Mouse (Mus musculus): ENCODE data around the gene Acad8. TPM values are rescaled to one million over a fixed set of nuclear protein-coding genes. Genes with fewer than 3 reads are reported as not detected.

Acad8 gene
- total and polyA plus RNA-seq, 3 experiments: 16.7 to 22.7 TPM; not detected in 1

DNA sequence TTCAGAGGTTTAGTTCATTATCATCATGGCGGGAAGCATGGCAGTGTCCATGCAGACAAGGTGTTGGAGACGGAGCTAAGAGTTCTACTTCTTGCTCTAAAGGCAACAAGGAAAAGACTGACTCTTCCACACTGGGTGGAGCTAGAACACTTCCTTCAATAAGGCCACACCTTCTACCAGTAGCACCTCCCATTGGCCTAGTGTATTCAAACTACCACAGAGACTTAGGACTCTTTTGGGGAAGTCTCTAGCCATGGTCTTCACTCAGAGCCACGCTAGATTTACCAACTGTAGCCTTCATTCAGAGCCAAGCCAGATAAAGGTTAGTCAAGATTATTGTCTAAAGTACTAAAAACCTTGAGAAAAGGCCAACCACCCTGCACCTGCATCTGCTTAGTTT, 2.3 kb downstream of the Acad8 start:
- Histone ChIP-seq H3K27ac (ENCODE audit: control insufficient read depth, low read depth, low read length) (no peak overlapping the region), H3K4me3 (ENCODE audit: control insufficient read depth in 1 of 2, insufficient read depth in 1 of 2, low read depth in 2 of 2, low read length in 2 of 2) (no peak overlapping the region), H3K36me3 (ENCODE audit: control insufficient read depth in 1 of 2, insufficient read depth in 2 of 2, low read length in 2 of 2) (peaks cover 0 to 30% of the 10 kb centered on the region in 2 experiments; a peak in 2 of 4 replicates), H3K4me1 (ENCODE audit: control insufficient read depth in 1 of 2, insufficient read depth in 2 of 2, low read length in 2 of 2) (peaks cover 6 to 12% of the 10 kb centered on the region in 2 experiments), H3K79me2 (ENCODE audit: control insufficient read depth, insufficient read depth, low read length, poor library complexity) (peaks cover 15% of the 10 kb centered on the region), H3K27me3 (ENCODE audit: control insufficient read depth in 1 of 2, insufficient read depth in 2 of 2, low read length in 2 of 2) (no peaks in the 10 kb centered on the region), H3K9me3 (replicated peaks; ENCODE audit: insufficient read depth, low read length) (no peaks in the 10 kb centered on the region), H3K9ac (ENCODE audit: control insufficient read depth, low read depth, low read length, poor library complexity, severe bottlenecking) (no peak overlapping the region)
- DNase-seq (ENCODE audit: low read depth, low spot score): peak; percentile 87
- TF ChIP-seq HCFC1 (IDR thresholded peaks at IDR 0.05; ENCODE audit: low read depth, low read length) (0 out of 2 replicates have a peak, but pooled peaks have one; percentile 11), ETS1 (IDR thresholded peaks at IDR 0.05; ENCODE audit: low read depth, low read length) (no peak), CHD1 (IDR thresholded peaks at IDR 0.05; ENCODE audit: low read depth, low read length) (no peak), CTCF (IDR thresholded peaks at IDR 0.05 in 2 of 3, conservative IDR thresholded peaks at IDR 0.05 in 1 of 3; ENCODE audit: control insufficient read depth in 1 of 3, insufficient read depth in 1 of 3, low read depth in 2 of 3, low read length in 3 of 3, poor library complexity in 1 of 3, severe bottlenecking in 1 of 3) (no peak), RAD21 (IDR thresholded peaks at IDR 0.05; ENCODE audit: low read depth, low read length) (no peak), TBP (IDR thresholded peaks at IDR 0.05; ENCODE audit: low read depth, low read length) (peak; percentile 54; the same call in 1 of the 2 replicates)

DNA sequence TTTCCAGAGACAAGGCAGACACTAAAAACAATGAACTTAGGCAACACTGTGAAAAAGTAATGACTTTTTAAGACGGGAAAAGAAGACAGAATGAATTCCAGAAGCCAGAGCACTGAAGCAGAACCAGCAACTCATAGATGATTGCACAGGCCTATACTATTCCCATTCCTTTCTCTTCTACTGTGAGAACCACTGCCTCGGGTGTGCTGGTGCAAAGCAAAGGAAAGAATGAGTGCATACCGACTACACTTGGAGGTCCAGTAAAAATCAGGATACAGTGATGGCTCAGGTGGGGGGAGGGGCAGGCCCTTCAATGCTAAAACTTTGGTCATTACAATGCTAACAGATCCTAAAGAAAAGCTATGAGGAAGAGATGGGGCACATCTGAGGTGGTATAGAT, 5.5 kb downstream of the Acad8 start:
- Histone ChIP-seq H3K4me1 (ENCODE audit: control insufficient read depth in 1 of 2, insufficient read depth in 2 of 2, low read length in 2 of 2) (peaks cover 2 to 8% of the 10 kb centered on the region in 2 experiments), H3K27me3 (ENCODE audit: control insufficient read depth in 1 of 2, insufficient read depth in 2 of 2, low read length in 2 of 2) (no peaks in the 10 kb centered on the region), H3K79me2 (ENCODE audit: control insufficient read depth, insufficient read depth, low read length, poor library complexity) (peaks cover 1% of the 10 kb centered on the region), H3K27ac (ENCODE audit: control insufficient read depth, low read depth, low read length) (no peak overlapping the region), H3K9ac (ENCODE audit: control insufficient read depth, low read depth, low read length, poor library complexity, severe bottlenecking) (no peak overlapping the region), H3K4me3 (ENCODE audit: control insufficient read depth in 1 of 2, insufficient read depth in 1 of 2, low read depth in 2 of 2, low read length in 2 of 2) (no peak overlapping the region), H3K36me3 (ENCODE audit: control insufficient read depth in 1 of 2, insufficient read depth in 2 of 2, low read length in 2 of 2) (peaks cover 0 to 15% of the 10 kb centered on the region in 2 experiments; a peak in 2 of 4 replicates), H3K9me3 (replicated peaks; ENCODE audit: insufficient read depth, low read length) (no peaks in the 10 kb centered on the region)
- TF ChIP-seq NELFE (IDR thresholded peaks at IDR 0.05; ENCODE audit: low read depth, low read length): no peak
- TF ChIP-seq POLR2AphosphoS2 (IDR thresholded peaks at IDR 0.05; ENCODE audit: low read length): no peak
- TF ChIP-seq ZMIZ1 (IDR thresholded peaks at IDR 0.05; ENCODE audit: low read depth, low read length): no peak
- no peak for TF ChIP-seq ETS1 (IDR thresholded peaks at IDR 0.05; ENCODE audit: low read depth, low read length)
- TF ChIP-seq MAZ (IDR thresholded peaks at IDR 0.05; ENCODE audit: low read depth, low read length): no peak
- no peak for TF ChIP-seq TAL1 (IDR thresholded peaks at IDR 0.05; ENCODE audit: low read length)
- no peak for TF ChIP-seq KAT2A (conservative IDR thresholded peaks at IDR 0.05; ENCODE audit: low read depth, low read length)
- TF ChIP-seq CTCF (IDR thresholded peaks at IDR 0.05 in 2 of 3, conservative IDR thresholded peaks at IDR 0.05 in 1 of 3; ENCODE audit: control insufficient read depth in 1 of 3, insufficient read depth in 1 of 3, low read depth in 2 of 3, low read length in 3 of 3, poor library complexity in 1 of 3, severe bottlenecking in 1 of 3): no peak
- no peak for TF ChIP-seq ZKSCAN1 (IDR thresholded peaks at IDR 0.05; ENCODE audit: low read depth, low read length)
- TF ChIP-seq EP300 (IDR thresholded peaks at IDR 0.05; ENCODE audit: low read depth in 1 of 2, low read length in 2 of 2): no peak
- TF ChIP-seq MXI1 (IDR thresholded peaks at IDR 0.05; ENCODE audit: low read depth, low read length): no peak
- TF ChIP-seq BHLHE40 (IDR thresholded peaks at IDR 0.05; ENCODE audit: borderline replicate concordance, low read depth, low read length): no peak
- no peak for TF ChIP-seq CHD2 (IDR thresholded peaks at IDR 0.05; ENCODE audit: low read length)
- TF ChIP-seq MEF2A (IDR thresholded peaks at IDR 0.05; ENCODE audit: extremely low read depth, insufficient replicate concordance, low read depth, low read length, poor library complexity, severe bottlenecking): no peak
- TF ChIP-seq TBP (IDR thresholded peaks at IDR 0.05; ENCODE audit: low read depth, low read length): no peak
- no peak for TF ChIP-seq UBTF (IDR thresholded peaks at IDR 0.05; ENCODE audit: borderline replicate concordance, insufficient read depth, low read depth, low read length)
- TF ChIP-seq ELF1 (IDR thresholded peaks at IDR 0.05; ENCODE audit: low read depth, low read length): no peak
- no peak for TF ChIP-seq ZC3H11A (IDR thresholded peaks at IDR 0.05; ENCODE audit: low read depth, low read length)
- TF ChIP-seq USF1 (IDR thresholded peaks at IDR 0.05; ENCODE audit: low read depth, low read length): no peak
- no peak for DNase-seq (ENCODE audit: low read depth, low spot score)
